Mouse (Mus musculus): Measurements from ENCODE around the gene Sort1.
"Not testable (repeated sequence)": the region's sequence is repeated elsewhere in the genome, so short reads cannot be mapped to it uniquely, and the experiment has no call there.

The Sort1 gene

GRCm38 (mm10) chr3:108283781-108284601 lies at the start of gene Sort1:
TSS of gene Sort1 (plus strand) at chr3:108284082.
- peak; percentile 62 for DNase-seq (ENCODE audit: low read depth)

- DNase-seq (ENCODE audit: low read depth): not testable (repeated sequence)
These were observed 46.3 kb upstream of the Sort1 start for GRCm38 (mm10) chr3:108237474-108238102.

- DNase-seq (ENCODE audit: low read depth): no peak
These were observed 42.5 kb upstream of the Sort1 start for GRCm38 (mm10) chr3:108241243-108241839.

DNA sequence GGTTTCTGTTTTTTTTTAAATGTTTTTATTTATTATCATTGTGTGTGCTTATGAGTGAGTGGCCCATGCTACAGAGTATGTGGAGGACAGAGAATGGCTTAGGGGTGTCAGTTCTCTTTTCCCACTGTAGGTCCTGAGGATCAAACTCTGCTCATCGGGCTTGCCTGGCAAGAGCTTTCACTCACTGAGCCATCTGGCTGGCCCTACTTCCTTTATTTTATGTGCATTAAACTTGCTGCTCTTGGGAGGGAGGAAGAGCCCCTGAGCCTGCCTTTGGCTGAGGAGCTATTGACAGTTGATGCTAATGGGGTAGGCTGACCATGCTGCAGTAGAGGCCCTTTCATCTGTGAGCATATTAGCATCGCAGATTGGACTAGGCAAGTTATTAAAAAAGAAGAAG lies 37.0 kb upstream of the Sort1 start:
- DNase-seq (ENCODE audit: low read depth): no peak

- DNase-seq (ENCODE audit: low read depth): peak; percentile 99
These were observed 26.9 kb upstream of the Sort1 start, which contains the start of gene Psma5 for GRCm38 (mm10) chr3:108256719-108257637. TSS of gene Psma5 (plus strand) at chr3:108256926.

DNA sequence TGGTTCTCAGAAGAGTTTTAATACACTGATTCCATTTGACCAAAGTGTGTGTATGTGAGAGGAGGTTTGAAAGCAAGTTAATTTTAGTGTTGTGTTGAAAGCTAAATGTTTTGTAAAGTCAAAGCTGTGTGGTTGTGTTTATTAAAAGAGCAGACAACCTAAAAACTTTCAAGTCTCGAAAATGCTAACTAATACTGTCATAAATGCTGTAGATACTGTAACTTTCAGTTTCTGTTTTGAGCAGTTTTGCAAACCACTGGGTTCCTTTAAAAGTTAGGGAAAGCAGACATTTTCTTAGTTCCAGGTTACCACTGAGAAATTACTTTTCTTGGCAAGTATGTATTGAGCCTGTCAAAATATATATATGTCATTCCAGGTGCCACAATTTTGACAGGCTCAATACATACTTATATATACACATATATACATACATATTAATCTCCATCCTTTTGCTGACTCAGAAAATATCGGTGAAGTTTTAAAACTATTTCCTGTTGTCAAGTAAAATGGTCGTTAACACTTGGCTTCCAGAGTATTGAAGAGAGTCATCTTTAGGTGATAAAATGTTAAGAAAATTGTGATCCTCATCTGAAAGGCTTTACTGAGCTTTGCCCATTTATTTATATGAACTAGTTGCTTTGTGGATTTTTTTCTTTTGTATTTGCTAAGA lies 25.9 kb upstream of the Sort1 start:
- DNase-seq (ENCODE audit: low read depth): no peak

- no peak for DNase-seq (ENCODE audit: low read depth)
These were observed 24.6 kb upstream of the Sort1 start for GRCm38 (mm10) chr3:108259319-108259718.

GRCm38 (mm10) chr3:108279495-108279894 lies 4.4 kb upstream of the Sort1 start:
- not testable (repeated sequence) for DNase-seq (ENCODE audit: low read depth)

DNA sequence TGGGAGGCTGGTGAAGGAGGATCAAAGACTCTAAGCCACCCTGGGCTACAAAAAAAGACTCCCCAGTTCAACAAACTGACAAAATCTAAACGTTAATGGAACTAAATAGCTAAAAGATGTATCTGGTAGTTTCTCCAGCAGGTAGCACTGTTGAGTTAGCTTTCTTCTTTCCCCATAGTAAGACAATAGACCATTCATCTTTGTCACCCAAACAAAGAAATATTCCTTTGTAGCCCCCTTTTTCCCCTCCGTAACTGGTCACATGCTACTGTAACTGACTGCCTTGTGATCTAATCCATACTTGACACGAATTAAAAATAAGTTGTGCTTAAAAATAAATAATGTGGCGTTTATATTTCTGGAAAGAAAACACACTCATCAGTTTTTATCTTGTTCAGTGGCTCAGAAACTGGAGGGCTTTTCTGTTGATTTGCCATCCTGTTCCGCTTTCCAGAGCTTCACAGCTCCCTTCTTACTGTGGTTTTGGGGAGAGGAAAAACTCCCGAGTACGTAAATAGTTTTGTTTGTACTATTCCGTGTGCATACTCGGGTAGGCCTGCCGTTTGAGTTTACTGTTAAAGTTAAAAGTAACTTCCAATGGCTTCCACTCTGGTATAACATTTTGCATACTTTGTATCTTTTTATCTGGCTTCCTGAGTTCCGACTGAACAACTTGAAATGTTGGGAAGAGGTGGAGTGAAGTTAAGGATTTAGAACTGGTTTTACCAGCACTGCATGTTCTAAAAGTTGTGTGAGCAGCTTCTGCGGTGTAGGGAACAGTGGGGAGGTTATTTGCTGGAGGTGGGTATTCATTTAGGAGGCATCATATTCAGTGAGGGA lies 1.3 kb upstream of the Sort1 start:
- DNase-seq (ENCODE audit: low read depth): peak; percentile 62

GRCm38 (mm10) chr3:108283241-108283561 lies 681 bp upstream of the Sort1 start:
- no peak for DNase-seq (ENCODE audit: low read depth)

DNA sequence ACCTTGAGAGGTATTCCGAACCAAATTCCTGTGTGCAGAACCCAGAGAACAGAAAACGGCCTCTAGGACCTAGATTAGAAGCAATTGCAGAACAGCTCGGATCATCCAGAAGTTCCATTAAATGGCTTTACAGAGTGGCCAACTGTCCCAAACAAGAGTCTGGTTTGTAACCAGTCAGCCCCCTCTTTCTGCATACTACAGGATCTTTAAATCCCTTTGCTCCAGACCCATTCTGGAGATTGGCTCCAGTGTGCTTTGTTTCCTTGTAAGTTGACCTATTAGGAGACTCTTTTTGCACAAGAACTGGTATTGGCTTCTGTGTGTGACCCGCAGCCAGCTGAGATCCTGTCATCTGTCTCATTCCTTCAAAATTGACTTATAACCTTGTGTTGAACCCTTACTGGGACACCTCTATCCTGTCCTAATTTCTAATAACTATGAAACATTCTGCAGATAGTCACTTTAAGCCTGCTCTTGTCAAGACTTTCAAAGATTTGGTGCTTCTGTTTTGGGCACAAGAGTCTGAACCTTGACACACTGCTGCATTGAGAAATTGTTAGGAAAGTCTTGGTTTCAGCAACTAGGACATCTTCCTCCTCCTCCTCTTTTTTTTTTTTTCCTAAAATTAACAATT lies 1.3 kb downstream of the Sort1 start:
- DNase-seq (ENCODE audit: low read depth): no peak

DNA sequence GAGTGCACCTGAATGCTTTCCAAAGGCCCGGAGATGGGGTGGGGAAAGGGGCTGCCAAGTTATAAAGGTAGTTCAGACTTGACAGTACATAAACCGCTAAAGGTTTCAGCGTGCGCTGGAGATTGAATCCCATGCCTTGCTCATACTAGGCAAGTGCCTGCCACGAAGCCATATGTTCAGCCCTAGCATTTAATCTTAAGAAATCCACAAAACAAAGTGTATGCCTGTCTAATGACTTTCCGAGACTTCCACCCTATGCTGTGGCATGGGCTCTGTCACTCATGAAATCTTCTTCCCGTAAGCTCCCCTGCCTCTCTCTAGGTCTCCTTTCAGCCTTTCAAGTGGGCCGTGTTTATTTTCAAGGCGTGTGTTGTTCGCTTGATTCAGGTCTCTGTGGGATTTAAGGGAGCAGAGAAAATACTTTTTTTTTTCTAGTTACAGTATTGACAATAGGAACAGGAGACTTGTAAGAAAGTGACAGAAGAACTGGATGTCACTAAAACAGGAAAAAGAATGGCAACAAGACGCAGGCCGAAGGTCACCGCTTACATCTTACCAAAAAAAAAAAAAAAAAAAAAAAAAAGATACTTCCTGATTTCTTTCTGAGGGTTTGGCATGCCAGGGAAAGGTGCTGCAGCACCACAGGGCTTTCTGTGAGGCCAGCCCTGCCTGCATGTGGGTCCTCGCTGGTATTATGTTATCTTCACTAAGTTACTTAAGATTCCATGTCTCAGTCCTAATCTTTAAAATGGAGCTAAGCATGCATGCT lies 3.0 kb downstream of the Sort1 start:
- DNase-seq (ENCODE audit: low read depth): no peak

DNA sequence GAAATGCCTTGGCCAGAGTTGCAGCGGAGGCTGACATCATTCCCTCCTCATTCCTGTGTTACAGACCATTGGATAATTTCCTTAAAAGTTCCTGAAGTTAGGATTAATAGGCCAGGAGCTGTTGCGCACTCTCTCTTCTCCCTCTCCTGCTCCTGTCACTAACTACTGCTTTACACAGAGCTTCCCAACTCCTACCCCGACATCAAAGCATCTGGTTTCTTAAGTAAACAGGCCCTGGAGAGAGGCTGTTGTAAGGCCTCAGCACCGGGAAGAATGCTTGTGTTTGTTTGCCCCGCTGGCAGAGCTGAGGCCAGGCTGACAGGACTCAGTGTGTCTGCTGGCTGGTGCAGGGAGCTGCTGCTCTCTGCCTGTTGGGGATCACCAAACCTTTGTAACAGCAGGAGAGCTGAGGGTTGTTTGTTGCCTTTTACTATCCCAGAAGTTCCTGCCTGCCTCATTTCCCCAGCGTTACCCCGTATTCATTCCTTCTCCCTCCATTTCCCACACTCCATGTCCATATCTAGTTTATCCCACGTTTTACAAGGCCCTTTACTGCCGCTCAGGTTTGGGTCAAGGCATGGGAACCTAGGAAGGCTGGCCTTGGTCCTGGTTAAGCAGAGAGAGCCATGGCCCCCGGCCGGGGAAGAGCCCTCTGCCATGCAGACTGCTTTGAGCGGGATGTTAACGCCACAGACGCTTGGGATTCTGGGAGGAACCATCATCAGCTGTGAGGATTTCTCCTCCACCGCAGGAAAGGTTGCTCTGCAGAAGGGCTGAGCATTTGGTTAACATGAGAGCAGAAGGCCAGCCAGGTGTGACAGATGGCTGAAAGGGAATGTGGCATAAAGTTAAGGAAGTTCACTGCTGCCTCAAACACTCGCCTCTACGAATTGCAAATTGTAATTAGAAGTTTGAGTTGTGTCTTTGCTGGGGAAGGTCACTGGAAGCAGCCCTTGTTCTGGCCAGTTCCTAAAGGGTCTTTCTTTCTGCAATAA lies 4.2 kb downstream of the Sort1 start:
- no peak for DNase-seq (ENCODE audit: low read depth)

- DNase-seq (ENCODE audit: low read depth): no peak
These were observed 5.6 kb downstream of the Sort1 start for GRCm38 (mm10) chr3:108289311-108290130.

- DNase-seq (ENCODE audit: low read depth): no peak
These were observed 7.3 kb downstream of the Sort1 start for GRCm38 (mm10) chr3:108291036-108291799.

- no peak for DNase-seq (ENCODE audit: low read depth)
These were observed 10.5 kb downstream of the Sort1 start for GRCm38 (mm10) chr3:108294398-108294797.

All from c-Kit-positive CD71-positive TER-119-negative erythroid progenitor cells, embryonic 14.5 days (primary cell).